Mouse (Mus musculus) erythroid progenitor cell, adult 5-6 weeks (primary cell): ENCODE measurements around the gene Rasgrf1. TPM values are rescaled to one million over a fixed set of nuclear protein-coding genes. Genes with fewer than 3 reads are reported as not detected.

Experiments used
- ATAC-seq: replicated peaks from 2 replicates; pipeline ENCODE4 v1.8.0; 2016; ENCODE audit warnings: moderate number of reproducible peaks, mild to moderate bottlenecking, moderate TSS enrichment, inconsistent platforms; ENCODE audit not compliant: poor library complexity, low FRiP score, severe bottlenecking
- total RNA-seq, 2 experiments: library from RNA; stranded (forward) in 1 of 2; stranded (reverse) in 1 of 2; fragments of 150-400 nt in 1 of 2; fragments of 186-747, 209-891 nt in 1 of 2; gene quantifications; 2 replicates each; pipeline versions ENCODE4 v1.2.3 to v1.2.4; 2015 to 2017; ENCODE audit warnings: low replicate concordance in 2 of 2

The Rasgrf1 gene
- not detected in 2 replicates for total RNA-seq (2015; ENCODE audit: low replicate concordance)
- not detected in 2 replicates for total RNA-seq (2017; ENCODE audit: low replicate concordance)

- ATAC-seq = no peak
These were observed at the start of gene Rasgrf1 for GRCm38 (mm10) chr9:89909131-89910010. Rasgrf1 (plus strand) TSS chr9:89909908.

- no peak for ATAC-seq
These were observed 49.6 kb upstream of the Rasgrf1 start for GRCm38 (mm10) chr9:89860145-89860544.

DNA sequence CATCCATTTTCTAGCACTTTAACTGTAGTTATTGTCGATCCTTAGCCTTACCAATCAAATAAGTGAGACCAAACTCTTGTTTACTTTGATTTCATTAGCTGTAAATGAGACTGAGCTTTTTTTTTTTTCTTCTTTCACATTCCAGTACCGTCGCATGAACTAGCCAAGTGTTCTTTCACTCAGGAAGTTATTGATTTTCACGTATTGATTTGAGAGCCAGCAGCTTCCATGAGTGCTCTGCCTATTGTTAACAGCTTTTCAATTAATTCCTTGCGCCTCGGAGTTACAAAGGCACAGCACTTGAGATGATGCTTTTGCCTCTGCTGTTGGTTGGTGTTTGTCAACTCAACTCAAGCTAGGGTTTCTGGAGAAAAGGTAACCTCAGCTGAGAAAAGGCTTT is 49.1 kb upstream of the Rasgrf1 start:
- no peak for ATAC-seq

GRCm38 (mm10) chr9:89867141-89867540 is 42.6 kb upstream of the Rasgrf1 start:
- ATAC-seq = no peak

DNA sequence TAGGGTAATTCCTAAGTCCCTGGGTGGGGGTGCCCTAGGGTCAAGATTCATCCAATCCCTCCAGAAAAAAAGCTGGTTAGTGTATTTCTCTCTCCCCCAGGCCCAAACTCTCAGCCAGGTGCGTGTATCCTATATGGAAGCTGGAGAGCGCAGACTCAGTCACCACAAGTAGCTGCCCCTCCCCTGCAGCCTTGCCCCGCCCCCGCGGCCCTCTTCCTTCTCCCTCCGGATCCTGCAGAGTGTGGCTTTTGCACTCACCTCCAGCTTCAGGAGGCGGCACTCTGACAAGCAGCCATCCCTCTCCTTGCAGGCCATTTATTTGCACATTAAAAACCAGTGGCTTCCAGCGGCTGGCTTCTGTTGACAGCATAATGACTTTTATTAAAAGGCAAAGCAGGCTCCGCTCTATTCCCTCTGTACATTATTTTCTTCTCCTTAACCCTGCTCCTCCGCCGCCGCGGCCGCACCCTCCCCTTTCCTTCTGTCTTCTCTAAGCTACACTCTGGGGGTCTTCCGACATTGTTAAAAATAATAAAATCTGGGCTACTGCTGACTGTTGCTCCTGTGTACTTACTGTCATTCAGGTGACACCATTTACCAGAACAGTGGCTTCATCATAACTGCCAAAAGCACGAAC is 41.5 kb upstream of the Rasgrf1 start:
- ATAC-seq = no peak

DNA sequence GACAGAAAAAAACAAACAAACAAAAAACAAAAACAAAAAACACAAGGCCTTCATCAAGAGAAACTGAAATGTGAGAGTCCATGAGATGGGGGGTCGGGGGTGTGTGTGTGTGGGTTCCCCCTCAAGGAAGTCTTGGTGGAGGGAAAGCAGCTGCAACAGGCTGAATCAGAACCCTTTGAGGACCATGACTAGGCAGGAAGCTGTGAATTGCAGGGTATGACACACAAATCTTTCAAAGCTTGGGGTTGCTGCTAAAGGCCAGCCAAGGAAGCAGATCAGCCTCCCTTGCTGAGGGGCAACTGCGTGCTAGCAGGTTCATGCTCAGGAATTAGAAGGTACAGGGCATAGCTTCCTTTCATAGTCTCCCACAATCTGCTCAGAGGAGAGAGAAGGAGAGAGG is 40.1 kb upstream of the Rasgrf1 start:
- no peak for ATAC-seq

DNA sequence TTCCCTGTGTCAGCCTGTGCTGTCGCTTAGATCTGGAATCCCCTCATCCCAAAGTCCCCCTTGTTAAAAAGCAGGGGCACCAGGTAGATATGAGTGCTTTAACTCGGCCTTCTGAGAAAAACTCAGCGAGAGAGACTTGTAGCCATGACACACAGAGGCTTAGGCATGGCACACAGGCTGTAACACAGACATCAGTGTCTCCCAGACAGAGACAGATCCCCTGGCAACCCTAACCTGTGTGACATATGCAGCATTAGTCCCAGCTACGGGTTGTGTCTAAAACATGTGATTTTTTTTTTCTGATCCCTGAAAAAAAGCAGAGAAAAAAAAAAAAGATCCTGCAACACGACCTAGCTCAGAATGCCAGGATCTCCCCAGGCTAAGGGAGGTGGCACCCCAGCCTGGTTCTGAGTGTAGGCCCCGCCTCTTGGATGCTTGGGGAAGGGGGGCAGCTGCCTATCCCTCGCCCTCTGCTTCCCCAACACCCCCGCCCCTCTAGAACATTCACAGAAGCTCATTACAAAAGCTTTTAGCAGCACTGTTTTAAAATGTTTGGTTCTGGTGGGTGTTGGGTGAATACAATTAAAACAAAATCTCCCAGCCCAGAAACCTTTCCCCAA is 39.1 kb upstream of the Rasgrf1 start:
- no peak for ATAC-seq

- ATAC-seq = no peak
These were observed 37.6 kb upstream of the Rasgrf1 start for GRCm38 (mm10) chr9:89872137-89872536.

DNA sequence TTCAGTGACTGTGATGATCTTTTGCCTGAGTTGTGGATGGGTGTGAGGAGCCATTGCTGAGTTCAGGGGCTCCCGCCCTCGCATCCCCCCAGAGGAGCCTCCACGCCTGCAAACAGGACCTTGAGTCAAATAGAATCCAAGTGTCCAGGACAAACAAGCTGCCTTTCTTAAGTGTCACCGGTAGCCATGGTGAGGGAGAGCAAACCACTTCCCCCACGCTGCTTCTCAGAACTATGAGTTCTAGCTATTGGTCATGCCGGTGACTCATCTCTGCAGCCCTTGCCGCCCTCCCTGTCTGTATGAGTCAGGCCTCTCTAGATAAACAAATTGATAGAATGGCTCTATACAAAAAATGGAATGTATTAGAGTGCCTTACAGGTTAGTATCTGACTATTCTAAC is 35.3 kb upstream of the Rasgrf1 start:
- no peak for ATAC-seq

- no peak for ATAC-seq
These were observed 34.2 kb upstream of the Rasgrf1 start for GRCm38 (mm10) chr9:89875551-89875950.

- ATAC-seq = no peak
These were observed 31.2 kb upstream of the Rasgrf1 start for GRCm38 (mm10) chr9:89878471-89879020.

- no peak for ATAC-seq
These were observed 30.1 kb upstream of the Rasgrf1 start for GRCm38 (mm10) chr9:89879574-89879973.

DNA sequence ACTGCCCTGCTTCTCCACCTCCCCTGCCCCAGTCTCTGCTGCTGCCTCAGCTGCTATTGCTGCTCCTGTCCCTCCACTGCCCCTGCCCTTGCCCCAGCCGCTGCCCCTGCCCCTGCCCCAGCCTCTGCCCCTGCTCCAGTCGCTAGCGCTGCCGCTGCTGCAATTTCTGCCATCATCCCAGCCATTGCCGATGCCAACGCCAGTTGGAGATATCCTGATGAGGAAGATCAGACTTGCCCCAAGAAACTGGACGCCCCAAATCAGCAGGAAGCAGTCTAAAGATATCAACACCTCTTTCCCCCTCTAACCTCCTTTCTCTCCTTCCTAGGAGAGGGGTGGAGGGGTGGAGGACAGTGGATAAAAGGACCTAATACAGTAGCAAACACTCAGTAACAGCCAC is 28.2 kb upstream of the Rasgrf1 start:
- ATAC-seq = no peak

DNA sequence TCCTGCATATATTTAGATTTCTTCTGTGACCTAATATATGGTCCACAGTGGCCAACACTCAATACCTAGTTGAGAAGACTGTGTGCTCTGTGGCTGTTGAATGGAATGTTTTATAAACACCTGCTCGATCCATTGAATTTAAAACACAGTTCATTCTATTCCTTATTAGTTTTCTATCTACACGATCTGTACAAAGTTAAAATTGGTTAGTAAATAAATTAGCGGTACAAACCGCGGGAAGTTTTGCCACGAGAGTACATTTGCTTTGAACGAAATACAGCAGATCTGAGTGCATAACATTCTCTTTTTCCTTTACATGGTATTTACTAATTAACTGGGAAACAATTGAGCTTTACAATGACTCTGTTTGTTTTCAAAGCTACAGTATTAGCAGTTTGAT is 27.1 kb upstream of the Rasgrf1 start:
- ATAC-seq = no peak

DNA sequence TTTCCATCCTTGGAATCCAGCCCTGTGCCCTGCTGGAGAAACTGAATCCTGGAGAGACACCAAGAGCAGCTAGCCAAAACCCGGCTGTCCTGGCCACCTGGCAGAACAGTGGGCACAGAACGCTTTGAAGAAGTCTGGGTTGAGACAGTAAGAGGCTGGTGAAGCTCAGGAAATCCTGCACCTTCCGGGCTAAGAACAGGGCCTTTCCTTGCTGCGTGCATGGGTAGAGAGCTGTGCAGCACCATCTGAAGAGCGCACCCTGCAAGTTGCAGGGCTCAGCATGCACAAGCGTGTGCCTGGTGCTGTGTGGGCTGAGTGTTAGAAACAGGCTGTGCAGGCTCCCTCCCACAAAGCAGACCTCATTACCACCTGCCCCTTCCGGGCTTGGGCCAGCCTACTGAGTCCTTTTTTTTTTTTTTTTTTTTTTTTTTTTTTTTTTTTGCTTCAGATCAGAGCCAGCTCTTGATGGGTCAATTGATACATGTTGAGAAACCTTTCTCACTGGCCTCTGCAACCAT is 23.9 kb upstream of the Rasgrf1 start:
- ATAC-seq = no peak

GRCm38 (mm10) chr9:89891534-89892293 is 18.0 kb upstream of the Rasgrf1 start:
- ATAC-seq = no peak

DNA sequence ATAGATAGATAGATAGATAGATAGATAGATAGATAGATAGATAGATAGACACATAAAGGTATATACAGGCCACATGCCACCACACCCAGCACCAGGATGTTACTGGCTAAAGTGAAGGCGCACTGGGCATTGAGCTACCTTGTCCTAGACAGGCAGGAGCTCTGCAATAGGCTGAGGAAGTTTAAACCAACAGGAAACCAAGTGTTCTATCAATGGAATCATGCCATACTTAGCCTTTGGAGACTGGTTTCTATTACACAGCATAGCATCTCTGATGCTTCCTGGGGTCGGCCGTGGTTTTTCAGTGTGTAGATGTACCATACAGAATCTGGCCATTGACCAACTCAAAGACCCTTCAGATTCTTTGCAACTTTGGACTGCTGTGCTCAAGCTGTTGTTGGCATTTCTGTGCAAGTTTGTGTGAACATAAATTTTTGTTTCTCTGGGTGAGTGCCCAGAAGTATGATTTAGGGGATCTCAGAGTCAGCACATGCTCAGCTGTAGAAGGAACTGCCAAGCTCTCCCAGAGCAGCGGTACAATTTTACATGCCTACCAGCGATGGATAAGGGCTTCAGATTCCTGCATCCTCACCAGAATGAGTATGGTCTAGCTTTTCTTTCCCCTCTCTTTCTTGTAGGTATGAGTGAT is 17.0 kb upstream of the Rasgrf1 start:
- no peak for ATAC-seq

GRCm38 (mm10) chr9:89900111-89900824 is 9.4 kb upstream of the Rasgrf1 start:
- no peak for ATAC-seq
